Mouse (Mus musculus) forebrain, embryonic 10.5 days (tissue): ENCODE measurements at regions not wholly inside any gene's neighbourhood (a gene's known extent, or its start where the extent isn't known, plus 50 kb on each side); places are given as distances from the start of the nearest gene placed in this dataset.
"Not testable (repeated sequence)": the region's sequence is repeated elsewhere in the genome, so short reads cannot be mapped to it uniquely, and the experiment has no call there.

Experiments
- DNase-seq: peaks from one replicate; pipeline ENCODE4 v3.0.0-alpha.2; 2017; ENCODE audit warnings: low spot score; ENCODE audit errors: extremely low spot score
- H3K27ac ChIP-seq: fragments of 300-500 bp; sonication (generic); 2 replicates; pipeline ENCODE4 v1.5.1; 2016; ENCODE audit warnings: mild to moderate bottlenecking
- H3K27me3 ChIP-seq: fragments of 300-500 bp; sonication (generic); 2 replicates; pipeline ENCODE4 v1.6.1; 2016; ENCODE audit warnings: mild to moderate bottlenecking; ENCODE audit not compliant: poor library complexity, severe bottlenecking
- H3K36me3 ChIP-seq: fragments of 300-500 bp; sonication (generic); replicated peaks from 2 replicates; pipeline ENCODE4 v1.6.1; 2016; ENCODE audit warnings: mild to moderate bottlenecking, moderate library complexity
- H3K4me1 ChIP-seq: fragments of 300-500 bp; sonication (generic); 2 replicates; pipeline ENCODE4 v1.6.1; 2016
- H3K4me3 ChIP-seq: fragments of 300-500 bp; sonication (generic); 2 replicates; pipeline ENCODE4 v1.5.1; 2016; ENCODE audit warnings: mild to moderate bottlenecking, moderate library complexity
- H3K9me3 ChIP-seq: fragments of 300-500 bp; sonication (generic); 2 replicates; pipeline ENCODE4 v1.6.1; 2016; ENCODE audit warnings: mild to moderate bottlenecking, moderate library complexity
- WGBS: fragments of 180-500 bp; shearing (Covaris S2); methylation state at CpG from one replicate; pipeline ENCODE4 v1.1.7; 2016; 5-methylcytosine and 5-hydroxymethylcytosine counted together

GRCm38 (mm10) chr2:64522233-64522632 lies 424.4 kb upstream of the Fign start:
- WGBS = 83% methylated on average over 3 of the region's 3 CpGs
- 0 out of 2 replicates have a peak, but pooled peaks cover 3% of the 10 kb centered on the region for H3K4me1 ChIP-seq
- DNase-seq = no peak

GRCm38 (mm10) chr2:64495725-64496124 lies 397.9 kb upstream of the Fign start:
- no peak overlapping the region for H3K4me3 ChIP-seq
- no peaks in the 10 kb centered on the region for H3K4me1 ChIP-seq
- no peaks in the 10 kb centered on the region for H3K9me3 ChIP-seq
- H3K27me3 ChIP-seq = no peaks in the 10 kb centered on the region
- H3K36me3 ChIP-seq = no peaks in the 10 kb centered on the region
- no peak for DNase-seq
- no peak overlapping the region for H3K27ac ChIP-seq

More at GRCm38 (mm10) chr2:64522233-64522632, 424.4 kb upstream of the Fign start:
- Histone ChIP-seq H3K4me3 (no peak overlapping the region), H3K27ac (no peak overlapping the region), H3K9me3 (no peaks in the 10 kb centered on the region), H3K27me3 (no peaks in the 10 kb centered on the region), H3K36me3 (no peaks in the 10 kb centered on the region)

DNA sequence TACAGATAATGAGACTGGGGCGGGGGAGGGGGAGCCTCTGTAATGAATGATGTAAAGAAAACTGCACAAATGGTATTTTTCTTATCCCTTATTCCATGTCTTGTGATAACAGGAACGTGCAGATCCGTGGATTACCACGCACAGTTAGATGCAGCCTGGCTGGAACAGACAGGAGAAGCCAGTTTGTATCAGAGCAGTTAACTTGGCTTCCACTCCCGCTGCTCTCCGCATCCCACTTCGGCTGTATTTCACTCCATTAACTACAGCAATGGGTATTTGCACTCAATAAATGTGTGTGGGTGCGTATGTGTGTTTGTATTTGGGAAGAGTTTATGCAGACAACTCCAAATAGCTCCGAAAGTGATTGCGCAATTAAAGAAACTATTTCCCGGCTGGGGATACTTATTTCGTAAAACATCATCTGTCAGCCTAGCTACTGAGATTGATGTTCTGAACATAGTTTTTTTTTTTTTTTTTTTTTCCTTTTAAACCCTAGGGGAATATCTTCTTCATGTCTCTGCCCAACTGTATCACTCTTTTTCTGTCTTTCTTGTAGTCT lies 368.7 kb upstream of the Fign start:
- Histone ChIP-seq H3K4me1 (no peaks in the 10 kb centered on the region), H3K27me3 (peaks cover 12% of the 10 kb centered on the region; the same call in 1 of the 2 replicates), H3K36me3 (no peaks in the 10 kb centered on the region), H3K27ac (no peak overlapping the region), H3K9me3 (no peaks in the 10 kb centered on the region), H3K4me3 (no peak overlapping the region)
- no peak for DNase-seq
- 92% methylated on average over 12 of the region's 12 CpGs for WGBS

- no peak overlapping the region for H3K27ac ChIP-seq
- H3K9me3 ChIP-seq = no peaks in the 10 kb centered on the region
- peaks cover 12% of the 10 kb centered on the region; the same call in 1 of the 2 replicates for H3K27me3 ChIP-seq
- H3K4me1 ChIP-seq = no peaks in the 10 kb centered on the region
- 92% methylated on average over 8 of the region's 8 CpGs for WGBS
- DNase-seq = no peak
- no peak overlapping the region for H3K4me3 ChIP-seq
- H3K36me3 ChIP-seq = no peaks in the 10 kb centered on the region
These were observed 364.8 kb upstream of the Fign start for GRCm38 (mm10) chr2:64462466-64463114.

- WGBS = 90% methylated on average over 11 of the region's 11 CpGs
- DNase-seq = no peak
- no peak overlapping the region for H3K4me3 ChIP-seq
These were observed 364.2 kb upstream of the Fign start for GRCm38 (mm10) chr2:64462041-64462440.

DNA sequence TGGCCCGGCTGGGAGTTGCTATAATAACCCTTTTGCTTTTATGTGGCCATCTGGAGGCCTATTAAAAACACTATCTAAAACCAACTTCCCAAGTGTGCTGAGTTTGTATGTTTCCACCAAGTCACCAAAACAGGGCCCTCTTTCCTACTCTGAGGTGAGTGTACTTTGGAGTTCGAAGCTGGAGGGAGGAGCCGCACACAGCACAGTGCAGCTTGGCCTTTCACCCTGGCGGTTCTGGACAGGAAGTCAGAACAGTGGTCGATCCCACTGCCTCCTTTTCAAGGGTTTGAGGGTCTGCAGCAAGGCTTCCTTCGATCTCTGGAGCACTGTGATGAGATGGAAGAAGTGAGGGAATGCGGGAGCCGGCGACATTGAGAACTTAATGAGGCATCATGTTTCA lies 363.8 kb upstream of the Fign start:
- no peaks in the 10 kb centered on the region for H3K36me3 ChIP-seq
- WGBS = 87% methylated on average over 9 of the region's 9 CpGs
- H3K9me3 ChIP-seq = no peaks in the 10 kb centered on the region
- H3K4me1 ChIP-seq = no peaks in the 10 kb centered on the region
- no peak overlapping the region for H3K4me3 ChIP-seq
- no peak overlapping the region for H3K27ac ChIP-seq
- peaks cover 12% of the 10 kb centered on the region; the same call in 1 of the 2 replicates for H3K27me3 ChIP-seq
- DNase-seq = no peak

More at GRCm38 (mm10) chr2:64462041-64462440, 364.2 kb upstream of the Fign start:
- peaks cover 12% of the 10 kb centered on the region; the same call in 1 of the 2 replicates for H3K27me3 ChIP-seq
- H3K27ac ChIP-seq = no peak overlapping the region
- H3K9me3 ChIP-seq = no peaks in the 10 kb centered on the region
- H3K4me1 ChIP-seq = no peaks in the 10 kb centered on the region
- H3K36me3 ChIP-seq = no peaks in the 10 kb centered on the region

- H3K9me3 ChIP-seq = no peaks in the 10 kb centered on the region
- no peaks in the 10 kb centered on the region for H3K36me3 ChIP-seq
- H3K27me3 ChIP-seq = no peaks in the 10 kb centered on the region; the same call in 1 of the 2 replicates
- 72% methylated on average over 5 of the region's 5 CpGs for WGBS
- no peak overlapping the region for H3K4me3 ChIP-seq
- H3K27ac ChIP-seq = no peak overlapping the region
- DNase-seq = peak; percentile 41
- no peaks in the 10 kb centered on the region for H3K4me1 ChIP-seq
These were observed 360.3 kb upstream of the Fign start for GRCm38 (mm10) chr2:64458171-64458570.

DNA sequence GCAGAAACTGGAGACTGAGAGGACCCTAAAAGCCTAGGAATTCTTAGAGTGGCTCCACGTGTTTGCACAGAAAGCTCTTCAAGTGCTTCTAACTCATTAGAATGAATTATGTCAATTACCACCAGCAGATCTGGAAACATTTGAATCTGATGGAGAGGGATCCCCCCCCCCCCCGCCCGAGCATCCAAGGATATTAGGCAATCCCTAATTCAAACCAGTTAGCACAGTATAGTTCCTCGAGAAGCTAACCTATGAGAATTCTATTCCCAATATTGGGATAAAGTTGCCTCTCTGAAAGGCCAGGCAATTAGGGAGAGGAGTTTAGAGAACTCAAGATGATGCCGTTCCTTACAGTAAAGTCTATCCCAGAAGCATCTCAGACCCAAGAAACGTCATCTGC lies 354.9 kb upstream of the Fign start:
- H3K27ac ChIP-seq = no peak overlapping the region
- H3K4me3 ChIP-seq = no peak overlapping the region
- WGBS = 83% methylated on average over 6 of the region's 6 CpGs
- H3K36me3 ChIP-seq = no peaks in the 10 kb centered on the region
- H3K4me1 ChIP-seq = no peaks in the 10 kb centered on the region
- no peak for DNase-seq
- H3K9me3 ChIP-seq = no peaks in the 10 kb centered on the region
- H3K27me3 ChIP-seq = no peaks in the 10 kb centered on the region

GRCm38 (mm10) chr2:64451614-64452317 lies 353.9 kb upstream of the Fign start:
- Histone ChIP-seq H3K36me3 (no peaks in the 10 kb centered on the region), H3K4me1 (no peaks in the 10 kb centered on the region), H3K27ac (no peak overlapping the region), H3K9me3 (no peaks in the 10 kb centered on the region), H3K27me3 (no peaks in the 10 kb centered on the region), H3K4me3 (no peak overlapping the region)
- WGBS = 92% methylated on average over 12 of the region's 12 CpGs
- DNase-seq = no peak

- WGBS = 92% methylated on average over 3 of the region's 3 CpGs
These were observed 345.3 kb upstream of the Fign start for GRCm38 (mm10) chr2:64443171-64443570.

GRCm38 (mm10) chr2:64440961-64441360 lies 343.1 kb upstream of the Fign start:
- Histone ChIP-seq H3K36me3 (no peaks in the 10 kb centered on the region), H3K4me1 (peaks cover 2% of the 10 kb centered on the region; the same call in 1 of the 2 replicates), H3K9me3 (no peaks in the 10 kb centered on the region), H3K4me3 (no peak overlapping the region), H3K27ac (no peak overlapping the region), H3K27me3 (no peaks in the 10 kb centered on the region)
- WGBS = 96% methylated on average over 2 of the region's 2 CpGs
- DNase-seq = no peak

More at GRCm38 (mm10) chr2:64443171-64443570, 345.3 kb upstream of the Fign start:
- Histone ChIP-seq H3K4me3 (no peak overlapping the region), H3K27me3 (no peaks in the 10 kb centered on the region), H3K9me3 (no peaks in the 10 kb centered on the region), H3K4me1 (peaks cover 8% of the 10 kb centered on the region), H3K27ac (no peak overlapping the region), H3K36me3 (no peaks in the 10 kb centered on the region)
- no peak for DNase-seq

DNA sequence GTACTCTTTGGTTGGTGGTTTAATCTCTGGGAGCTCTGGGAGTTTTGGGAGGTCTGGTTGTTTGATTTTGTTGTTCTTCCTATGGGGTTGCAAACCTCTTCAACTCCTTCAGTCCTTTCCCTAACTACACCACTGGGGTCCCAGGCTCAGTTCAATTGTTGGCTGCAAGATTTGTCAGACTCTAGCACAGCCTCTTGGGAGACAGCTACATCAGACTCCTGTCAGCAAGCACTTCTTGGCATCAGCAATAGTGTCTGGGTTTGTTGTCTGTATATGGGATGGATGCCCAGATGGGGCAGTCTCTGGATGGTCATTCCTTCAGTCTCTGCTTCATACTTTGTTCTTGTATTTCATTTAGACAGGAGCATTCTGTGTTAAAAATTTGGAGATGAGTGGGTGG lies 319.3 kb upstream of the Fign start:
- H3K9me3 ChIP-seq, H3K4me1 ChIP-seq, H3K36me3 ChIP-seq, DNase-seq, H3K4me3 ChIP-seq, H3K27ac ChIP-seq, H3K27me3 ChIP-seq: not testable (repeated sequence)

- Histone ChIP-seq H3K4me1 (no peaks in the 10 kb centered on the region), H3K4me3 (no peak overlapping the region), H3K27me3 (no peaks in the 10 kb centered on the region), H3K27ac (no peak overlapping the region), H3K36me3 (no peaks in the 10 kb centered on the region), H3K9me3 (no peaks in the 10 kb centered on the region)
- 71% methylated on average over 1 of the region's 1 CpGs for WGBS
- no peak for DNase-seq
These were observed 316.0 kb upstream of the Fign start for GRCm38 (mm10) chr2:64413846-64414245.
